ENCODE assay signal across 17 mouse cellular contexts in genomic region chr13:92903291-92903690, GRCm38 (mm10). TPM values are rescaled to one million over a fixed set of nuclear protein-coding genes. Genes with fewer than 3 reads are reported as not detected.
DNase-seq lines count a peak whose midpoint lies in the region; ATAC-seq lines count a peak whose summit lies in the region.
"Had no signal": no experiment of that assay in that cellular context is flagged by ENCODE, and none has a peak within 500 bp of the region (broad histone marks: within the 10 kb centered on the region; RNA-seq: fewer than 3 reads in every experiment).

No protein-coding gene starts in this region.

- H3K4me1 ChIP-seq in heart, embryonic 15.5 days (replicated peaks), result peaks cover 31% of the 10 kb centered on the region
- H3K4me1 ChIP-seq: embryonic facial prominence, embryonic 12.5 days; hindbrain, embryonic 10.5 days; kidney, embryonic 15.5 days; limb, embryonic 15.5 days; neural tube, embryonic 15.5 days had no signal

- H3K9ac ChIP-seq in heart, embryonic 15.5 days, result no peak overlapping the region
- H3K9ac ChIP-seq: embryonic facial prominence, embryonic 12.5 days; kidney, embryonic 15.5 days; limb, embryonic 15.5 days; neural tube, embryonic 15.5 days had no signal

- DNase-seq in cerebellum, postnatal 25 days, result peak; percentile 22 to 29
- no peak for DNase-seq in cerebellum, postnatal 36 days
- DNase-seq in ovary, postnatal 36 days (ENCODE audit: low spot score), result peak; percentile 18
- no peak for DNase-seq in ovary, postnatal 14 days (ENCODE audit: low spot score)
- DNase-seq in layer of hippocampus, postnatal 14 days (ENCODE audit: low spot score in 2 of 2), result no peak
- DNase-seq in natural killer cell, adult 2 months (ENCODE audit: low spot score in 2 of 2), result no peak
- no peak for DNase-seq in layer of hippocampus, adult 9-10 months (ENCODE audit: low spot score)
- DNase-seq: adrenal gland, adult 2 months; thymus, postnatal 36 days had no signal

- peak overlapping the region; percentile 81 for H3K27ac ChIP-seq in heart, embryonic 15.5 days
- H3K27ac ChIP-seq: embryonic facial prominence, embryonic 12.5 days; hindbrain, embryonic 10.5 days; kidney, embryonic 15.5 days; layer of hippocampus, adult 2 months; limb, embryonic 15.5 days; macrophage; neural tube, embryonic 15.5 days had no signal

- WGBS in heart, embryonic 15.5 days, result 14% methylated on average over 4 of the region's 4 CpGs

- H3K27me3 ChIP-seq in heart, embryonic 15.5 days, result no peaks in the 10 kb centered on the region
- H3K27me3 ChIP-seq: embryonic facial prominence, embryonic 12.5 days; kidney, embryonic 15.5 days; limb, embryonic 15.5 days; neural tube, embryonic 15.5 days had no signal

- ATAC-seq in heart, embryonic 15.5 days (replicated peaks; ENCODE audit: insufficient number of reproducible peaks, insufficient read depth, low FRiP score, low read depth), result peak; percentile 94

- H3K9me3 ChIP-seq in heart, embryonic 15.5 days (replicated peaks), result no peaks in the 10 kb centered on the region
- H3K9me3 ChIP-seq: embryonic facial prominence, embryonic 12.5 days; hindbrain, embryonic 10.5 days; kidney, embryonic 15.5 days; limb, embryonic 15.5 days; neural tube, embryonic 15.5 days had no signal

- no peaks in the 10 kb centered on the region for H3K36me3 ChIP-seq in heart, embryonic 15.5 days
- H3K36me3 ChIP-seq: embryonic facial prominence, embryonic 12.5 days; hindbrain, embryonic 10.5 days; kidney, embryonic 15.5 days; limb, embryonic 15.5 days; neural tube, embryonic 15.5 days had no signal

- H3K4me3 ChIP-seq in heart, embryonic 15.5 days, result no peak overlapping the region
- H3K4me3 ChIP-seq: embryonic facial prominence, embryonic 12.5 days; hindbrain, embryonic 10.5 days; kidney, embryonic 15.5 days; layer of hippocampus, adult 2 months; limb, embryonic 15.5 days; neural tube, embryonic 15.5 days had no signal

- H3K4me2 ChIP-seq in heart, embryonic 15.5 days, result no peak overlapping the region
- H3K4me2 ChIP-seq: embryonic facial prominence, embryonic 12.5 days; kidney, embryonic 15.5 days; limb, embryonic 15.5 days; neural tube, embryonic 15.5 days had no signal

RNA-seq across cellular contexts. Expression of gene Mtx3, which starts 58.7 kb away (rescaled TPM):
- 2.3 and 2.9 TPM in 2 replicates for polyA plus RNA-seq in heart, embryonic 15.5 days (2015; fragmentation: Nextera tagmentation; extraction: Ambion mirVana)
- total RNA-seq in layer of hippocampus, postnatal 14 days (2021), result 10 to 100 TPM; 32.3 to 33.1 TPM

Comparison
In these comparisons a context has a peak if more than half of its experiments do, and no peak if none do; other contexts are left out.
1. DNase-seq: peak in cerebellum, postnatal 25 days (2 of 2) and ovary, postnatal 36 days (single experiment); none in cerebellum, postnatal 36 days (0 of 2), ovary, postnatal 14 days (single experiment), layer of hippocampus, postnatal 14 days (0 of 2), natural killer cell, adult 2 months (0 of 2) and layer of hippocampus, adult 9-10 months (single experiment).